Mouse (Mus musculus): Measurements from ENCODE around the gene Fbrs. TPM values are rescaled to one million over a fixed set of nuclear protein-coding genes. Genes with fewer than 3 reads are reported as not detected.
"Not testable (repeated sequence)": the region's sequence is repeated elsewhere in the genome, so short reads cannot be mapped to it uniquely, and the experiment has no call there.

Gene Fbrs
- 10 to 100 TPM; 54.5 to 57.8 TPM for total RNA-seq (2021)
- long read RNA-seq, experiment 1, partial matches to known transcripts, result 6 of 16 reads
- long read RNA-seq, experiment 1, other reads (novel, unspliced or antisense), result 7 of 16 reads
- long read RNA-seq, experiment 2, full-length matches to known transcripts, result 1 of 9 reads
- long read RNA-seq, experiment 2, partial matches to known transcripts, result 4 of 9 reads
- long read RNA-seq, experiment 2, other reads (novel, unspliced or antisense), result 4 of 9 reads

DNA sequence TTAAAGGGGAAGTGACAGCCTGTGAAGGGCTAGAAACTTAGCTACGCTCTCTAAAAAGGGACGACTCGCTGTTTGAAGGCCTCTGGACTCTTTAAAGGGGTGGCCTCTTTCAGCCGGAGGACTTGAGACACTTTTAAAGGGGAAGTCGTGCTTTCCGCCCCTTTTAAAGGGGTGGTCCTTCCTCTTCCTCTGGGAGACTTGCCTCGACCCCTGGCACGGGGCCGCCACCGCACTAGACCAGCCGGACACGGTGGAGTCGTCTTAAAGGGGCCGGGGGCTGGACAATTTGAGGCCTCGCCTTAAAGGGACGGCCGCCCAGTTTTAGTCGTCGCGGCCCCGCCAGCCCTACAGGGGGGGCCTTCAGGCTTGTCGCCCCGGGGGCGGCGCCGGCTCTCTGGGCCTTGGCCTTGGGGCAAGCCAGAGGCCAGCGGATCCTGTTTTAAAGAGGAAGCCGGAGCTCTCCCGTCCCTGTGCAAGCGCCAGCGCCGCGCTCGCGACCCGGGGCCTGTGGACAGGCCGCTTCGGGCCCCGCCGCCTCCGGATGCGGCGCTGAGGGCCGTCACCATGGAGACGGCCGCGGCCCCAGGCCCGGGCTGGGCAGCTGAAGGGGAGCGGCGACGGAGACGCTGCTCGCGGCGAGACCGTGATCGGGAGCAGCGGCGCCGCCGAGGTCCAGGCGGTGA, at the start of gene Fbrs:
Gene Fbrs (plus strand): TSS at position 565 of the 683 bp plus-strand sequence.
- DNase-seq (ENCODE audit: low spot score in 2 of 2), result peak; percentile 88 to 90

DNA sequence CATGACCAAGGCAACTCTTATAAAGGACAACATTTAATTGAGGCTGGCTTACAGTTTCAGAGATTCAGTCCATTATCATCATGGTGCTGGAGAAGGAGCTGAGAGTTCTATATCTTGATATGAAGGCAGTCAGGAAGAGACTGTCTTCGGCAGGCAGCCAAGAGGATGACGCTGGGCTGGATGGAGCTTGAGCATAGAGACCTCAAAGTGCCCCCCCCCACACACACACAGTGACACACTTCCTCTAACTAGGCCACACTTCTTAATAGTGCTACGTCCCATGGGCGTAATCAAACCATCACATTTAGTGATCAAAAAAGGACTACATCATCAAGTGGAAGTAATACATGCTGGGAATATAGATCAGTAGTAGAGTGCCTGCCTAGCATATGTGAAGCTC, 43.8 kb upstream of the Fbrs start:
- DNase-seq (ENCODE audit: low spot score in 2 of 2), result no peak

DNA sequence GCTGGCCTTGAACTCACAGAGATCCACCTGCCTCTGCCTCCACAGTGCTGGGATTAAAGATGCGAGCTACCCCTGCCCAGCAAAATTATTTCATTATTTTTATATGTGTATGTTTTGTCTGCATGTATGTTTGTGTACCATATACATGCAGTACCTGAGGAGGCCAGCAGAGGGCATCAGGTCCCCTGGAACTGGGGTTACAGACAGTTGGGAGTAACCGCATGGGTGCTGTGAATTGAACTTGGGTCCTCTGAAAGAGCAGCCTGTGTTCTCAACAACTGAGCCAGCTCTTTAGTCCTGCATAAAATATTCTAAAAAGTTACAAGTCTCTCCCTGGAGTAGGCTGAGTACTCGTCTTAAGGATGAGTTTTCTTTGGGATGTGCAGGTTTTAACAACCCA, 41.3 kb upstream of the Fbrs start:
- no peak for DNase-seq (ENCODE audit: low spot score in 2 of 2)

DNA sequence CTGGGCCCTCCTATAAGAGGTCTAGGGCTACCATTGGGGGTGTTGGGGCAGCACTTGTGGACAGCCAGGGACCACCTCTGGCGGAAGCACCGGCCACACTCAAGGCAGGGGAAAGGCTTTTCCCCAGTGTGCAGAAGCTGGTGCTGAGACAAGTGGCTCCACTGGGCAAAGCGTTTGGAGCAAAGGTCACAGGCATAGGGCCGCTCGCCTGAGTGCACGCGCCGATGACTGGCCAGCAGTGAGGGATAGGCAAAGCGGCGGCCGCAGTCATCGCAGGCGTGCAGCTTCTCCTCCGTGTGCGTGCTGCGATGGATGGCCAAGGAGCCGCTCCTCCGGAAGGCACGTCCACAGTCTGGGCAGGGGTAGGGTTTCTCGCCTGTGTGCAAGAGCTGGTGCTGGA, 35.0 kb upstream of the Fbrs start:
- no peak for DNase-seq (ENCODE audit: low spot score in 2 of 2)

DNA sequence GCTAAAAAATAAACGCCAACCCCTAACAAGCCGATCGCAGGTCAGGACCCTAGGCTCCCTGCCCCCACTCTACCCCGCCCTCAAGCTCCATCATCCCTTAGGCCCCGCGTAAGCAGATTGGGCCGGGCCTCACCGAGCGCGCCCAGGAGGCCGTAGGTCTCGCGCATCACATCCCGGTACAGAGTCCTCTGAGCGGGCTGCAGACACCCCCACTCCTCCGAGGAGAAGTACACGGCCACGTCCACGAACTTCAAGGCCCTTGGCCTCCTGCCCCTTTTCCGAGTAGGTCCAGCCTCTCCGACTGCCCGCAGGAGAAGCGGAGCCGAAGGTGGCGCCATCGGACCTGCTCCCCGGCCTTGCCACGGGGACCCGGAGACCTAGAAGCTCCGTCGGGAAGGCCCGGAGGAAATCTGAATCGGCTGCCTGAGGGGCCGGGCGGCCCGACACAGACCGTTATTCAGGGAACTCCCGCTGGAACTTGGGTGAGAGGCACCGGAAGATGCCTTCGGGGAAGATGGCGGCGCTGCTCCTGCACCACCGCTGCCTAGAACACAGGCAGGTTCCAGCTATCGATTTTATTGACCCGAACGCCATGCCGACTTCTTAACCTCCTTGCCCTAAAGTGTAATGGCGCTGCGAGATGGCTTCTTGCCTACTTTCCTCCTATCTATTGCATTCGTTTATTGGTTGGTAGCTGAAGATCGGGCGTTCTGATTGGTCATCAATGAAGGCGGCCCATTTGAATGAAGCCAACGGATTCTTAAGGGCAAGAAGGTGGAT, 30.3 kb upstream of the Fbrs start, which contains the start of gene Zfp689:
Gene Zfp689 (minus strand): TSS at position 638 of the 780 bp plus-strand sequence.
- peak; percentile 89 to 94 for DNase-seq (ENCODE audit: low spot score in 2 of 2)

DNA sequence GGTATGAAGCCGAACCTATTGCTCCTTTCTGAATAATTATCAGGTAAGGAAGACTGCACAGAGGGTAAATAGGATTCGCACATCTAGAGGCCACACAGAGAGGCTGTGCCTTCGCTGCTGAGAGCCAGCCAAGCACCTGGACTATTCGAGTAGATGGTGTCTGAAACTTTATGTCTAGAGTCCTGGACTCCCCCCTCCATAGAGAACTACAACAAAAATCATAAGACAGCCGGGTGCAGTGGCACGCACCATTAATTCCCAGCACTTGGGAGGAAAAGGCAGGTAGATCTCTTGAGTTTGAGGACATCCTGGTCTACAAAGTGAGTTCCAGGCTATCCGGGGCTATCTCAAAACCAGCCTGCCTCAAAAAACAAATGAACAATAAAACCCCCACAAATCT, 29.0 kb upstream of the Fbrs start:
- no peak for DNase-seq (ENCODE audit: low spot score in 2 of 2)

DNA sequence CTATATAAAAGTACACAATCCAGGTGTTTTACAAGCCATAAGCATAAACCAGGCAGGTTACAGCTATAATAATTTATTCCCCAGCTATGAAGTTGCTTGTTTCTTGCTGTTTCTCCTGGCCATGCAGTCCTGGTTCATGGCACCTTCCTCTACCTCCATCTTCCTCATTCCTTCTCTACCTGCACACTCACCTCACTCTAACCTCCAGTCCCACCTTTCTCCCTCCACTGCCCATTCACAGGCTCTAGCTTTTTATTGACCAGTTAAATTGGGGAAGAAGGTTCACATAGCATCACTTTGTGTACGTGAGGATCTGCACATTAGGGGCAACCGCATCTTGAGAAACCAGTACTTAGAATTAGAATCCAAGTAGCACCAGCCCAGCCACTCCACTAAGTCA, 25.9 kb upstream of the Fbrs start:
- no peak for DNase-seq (ENCODE audit: low spot score in 2 of 2)

DNA sequence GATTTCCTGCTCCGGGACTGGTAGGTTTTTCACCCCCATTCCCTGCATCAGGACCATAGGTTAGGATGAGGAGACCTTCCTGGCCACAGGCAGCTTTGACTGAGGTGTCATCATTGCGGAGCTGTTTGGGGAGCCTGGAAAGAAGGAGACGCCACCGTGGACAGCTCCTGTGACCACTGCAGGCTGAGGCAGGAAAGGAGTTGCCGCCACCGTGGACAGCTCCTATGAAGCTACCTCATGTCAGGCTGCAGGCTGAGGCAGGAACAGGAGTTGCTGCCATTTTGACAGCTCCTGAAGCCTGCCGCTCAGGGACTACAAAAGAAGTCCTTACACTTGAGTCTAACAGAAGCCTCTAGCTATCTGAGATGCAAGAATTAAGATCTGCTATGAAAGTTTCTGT, 24.1 kb upstream of the Fbrs start:
- DNase-seq (ENCODE audit: low spot score in 2 of 2), result no peak

DNA sequence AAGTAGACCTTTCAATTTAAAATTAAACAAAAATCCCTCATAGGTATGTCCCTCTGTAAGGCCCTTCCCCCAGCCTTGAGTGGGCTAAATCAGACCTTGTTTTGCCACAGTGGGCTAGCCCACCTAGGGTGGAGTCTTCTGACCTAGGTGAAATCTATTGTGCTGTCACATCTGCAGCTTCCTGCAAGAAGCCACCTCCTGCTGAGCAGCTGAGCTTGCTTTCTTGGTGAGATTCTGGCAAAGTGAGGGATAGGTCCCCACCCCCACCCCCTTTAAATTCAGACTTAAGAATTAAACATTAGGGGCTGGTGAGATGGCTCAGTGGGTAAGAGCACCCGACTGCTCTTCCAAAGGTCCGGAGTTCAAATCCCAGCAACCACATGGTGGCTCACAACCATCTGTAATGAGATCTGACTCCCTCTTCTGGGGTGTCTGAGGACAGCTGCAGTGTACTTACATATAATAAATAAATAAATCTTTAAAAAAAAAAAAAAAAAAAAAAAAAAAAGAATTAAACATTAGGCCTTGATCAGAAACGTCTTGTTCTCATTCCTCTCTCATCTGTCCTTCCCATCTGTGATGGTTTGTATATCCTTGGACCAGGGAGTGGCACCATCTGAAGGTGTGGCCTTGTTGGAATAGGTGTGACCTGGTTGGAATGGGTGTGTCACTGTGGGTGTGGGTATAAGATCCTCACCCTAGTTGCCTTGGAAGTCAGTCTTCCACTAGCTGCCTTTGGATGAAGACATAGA, 20.5 kb upstream of the Fbrs start:
- DNase-seq (ENCODE audit: low spot score in 2 of 2), result not testable (repeated sequence)

DNA sequence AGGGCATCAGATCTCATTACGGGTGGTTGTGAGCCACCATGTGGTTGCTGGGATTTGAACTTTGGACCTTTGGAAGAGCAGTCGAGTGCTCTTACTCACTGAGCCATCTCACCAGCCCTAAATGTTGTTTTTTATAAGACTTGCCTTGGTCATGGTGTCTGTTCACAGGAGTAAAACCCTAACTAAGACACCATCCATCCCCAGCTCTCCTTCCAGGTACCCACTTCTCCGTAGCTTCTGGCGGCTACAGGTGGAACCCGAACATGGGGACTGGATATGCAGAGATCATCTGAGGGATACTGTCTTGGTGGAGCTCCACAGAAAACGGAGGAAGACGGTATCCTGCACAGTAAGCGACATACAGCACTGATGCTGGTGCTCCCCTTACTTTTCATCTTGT, 19.7 kb upstream of the Fbrs start, which contains the start of gene Prr14:
Gene Prr14 (plus strand): TSS at position 301 of the 400 bp plus-strand sequence.
- not testable (repeated sequence) for DNase-seq (ENCODE audit: low spot score in 2 of 2)

DNA sequence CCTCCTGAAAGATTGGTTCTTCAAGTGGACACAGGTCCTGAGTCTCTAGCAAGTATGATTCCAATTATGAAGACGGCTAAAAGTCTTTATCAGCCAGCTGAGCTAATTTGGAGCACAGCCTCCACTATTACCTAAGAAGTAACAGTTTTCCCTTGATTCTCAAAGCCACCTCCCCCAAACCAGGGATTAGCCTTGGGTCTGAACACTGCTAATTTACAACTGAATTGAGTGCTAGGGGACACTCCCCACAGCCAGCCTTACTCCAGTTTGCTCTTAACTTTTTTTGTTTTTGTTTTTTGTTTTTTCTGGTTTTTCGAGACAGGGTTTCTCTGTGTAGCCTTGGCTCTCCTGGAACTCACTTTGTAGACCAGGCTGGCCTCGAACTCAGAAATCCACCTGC, 13.8 kb upstream of the Fbrs start:
- no peak for DNase-seq (ENCODE audit: low spot score in 2 of 2)

DNA sequence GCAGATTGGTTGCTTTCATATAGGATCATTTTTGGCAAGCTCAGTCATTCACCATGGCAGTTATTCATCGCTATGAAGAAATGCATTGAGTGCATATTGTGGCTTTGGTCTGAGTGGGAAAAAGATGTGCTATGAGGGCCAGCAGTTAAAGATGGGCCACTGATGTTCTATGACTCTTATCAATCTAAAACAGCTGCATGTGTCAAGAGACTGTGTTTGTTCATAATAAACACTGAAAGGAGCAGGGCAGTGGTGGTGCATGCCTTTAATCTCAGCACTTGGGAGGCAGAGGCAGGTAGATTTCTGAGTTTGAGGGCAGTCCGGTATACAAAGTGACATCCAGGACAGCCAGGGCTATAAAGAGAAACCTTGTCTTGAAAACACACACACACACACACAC, 13.3 kb upstream of the Fbrs start:
- not testable (repeated sequence) for DNase-seq (ENCODE audit: low spot score in 2 of 2)

DNA sequence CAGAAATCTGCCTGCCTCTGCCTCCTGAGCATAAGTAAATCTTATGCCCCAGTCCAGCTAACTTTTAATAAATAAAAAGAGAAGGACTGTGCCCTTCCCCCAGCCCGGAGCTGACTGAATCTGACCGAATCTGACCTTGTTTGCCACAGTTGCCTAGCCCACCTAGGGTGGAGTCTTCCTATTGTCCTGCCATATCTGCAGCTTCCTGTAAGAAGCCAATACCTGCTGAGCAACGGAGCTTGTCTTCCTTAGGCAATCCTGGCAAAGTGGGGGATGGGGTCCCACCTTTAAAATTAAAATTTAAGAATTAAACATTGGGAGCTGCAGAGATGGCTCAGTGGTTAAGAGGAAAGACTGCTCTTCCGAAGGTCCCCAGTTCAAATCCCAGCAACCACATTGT, 12.4 kb upstream of the Fbrs start:
- no peak for DNase-seq (ENCODE audit: low spot score in 2 of 2)

DNA sequence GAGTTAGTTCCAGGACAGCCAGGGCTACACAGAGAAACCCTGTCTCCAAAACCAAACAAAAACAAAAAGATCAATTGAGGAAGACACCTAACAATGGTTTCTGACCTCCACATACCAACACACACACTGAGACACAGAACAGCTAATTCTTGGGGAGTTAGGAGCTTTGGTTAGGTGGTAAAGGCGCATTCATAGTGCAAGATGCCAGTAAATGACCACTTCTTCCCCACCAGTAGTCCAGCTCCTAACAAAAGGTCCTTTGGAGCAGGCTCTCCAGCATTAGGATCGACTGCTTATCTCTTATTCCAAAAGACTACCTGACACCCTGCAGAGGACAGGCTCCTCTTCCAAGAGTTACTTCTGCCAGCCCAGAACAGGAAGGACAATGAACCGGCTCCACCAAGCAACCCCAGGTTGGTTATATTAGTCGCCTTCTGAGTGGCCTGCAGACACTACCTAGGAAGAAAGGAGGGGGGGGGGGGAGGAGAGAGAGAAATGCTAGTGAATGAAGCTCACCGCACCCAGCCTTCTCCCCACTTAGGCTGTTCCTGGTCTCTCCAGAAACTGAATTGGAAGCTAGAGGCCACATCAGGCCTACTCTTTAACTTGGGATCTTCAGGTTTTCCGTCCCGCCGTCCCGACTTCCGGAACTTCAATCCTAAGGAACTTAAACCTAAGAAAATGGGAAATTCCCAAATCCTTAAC, 8.8 kb upstream of the Fbrs start:
- DNase-seq (ENCODE audit: low spot score in 2 of 2), result no peak

DNA sequence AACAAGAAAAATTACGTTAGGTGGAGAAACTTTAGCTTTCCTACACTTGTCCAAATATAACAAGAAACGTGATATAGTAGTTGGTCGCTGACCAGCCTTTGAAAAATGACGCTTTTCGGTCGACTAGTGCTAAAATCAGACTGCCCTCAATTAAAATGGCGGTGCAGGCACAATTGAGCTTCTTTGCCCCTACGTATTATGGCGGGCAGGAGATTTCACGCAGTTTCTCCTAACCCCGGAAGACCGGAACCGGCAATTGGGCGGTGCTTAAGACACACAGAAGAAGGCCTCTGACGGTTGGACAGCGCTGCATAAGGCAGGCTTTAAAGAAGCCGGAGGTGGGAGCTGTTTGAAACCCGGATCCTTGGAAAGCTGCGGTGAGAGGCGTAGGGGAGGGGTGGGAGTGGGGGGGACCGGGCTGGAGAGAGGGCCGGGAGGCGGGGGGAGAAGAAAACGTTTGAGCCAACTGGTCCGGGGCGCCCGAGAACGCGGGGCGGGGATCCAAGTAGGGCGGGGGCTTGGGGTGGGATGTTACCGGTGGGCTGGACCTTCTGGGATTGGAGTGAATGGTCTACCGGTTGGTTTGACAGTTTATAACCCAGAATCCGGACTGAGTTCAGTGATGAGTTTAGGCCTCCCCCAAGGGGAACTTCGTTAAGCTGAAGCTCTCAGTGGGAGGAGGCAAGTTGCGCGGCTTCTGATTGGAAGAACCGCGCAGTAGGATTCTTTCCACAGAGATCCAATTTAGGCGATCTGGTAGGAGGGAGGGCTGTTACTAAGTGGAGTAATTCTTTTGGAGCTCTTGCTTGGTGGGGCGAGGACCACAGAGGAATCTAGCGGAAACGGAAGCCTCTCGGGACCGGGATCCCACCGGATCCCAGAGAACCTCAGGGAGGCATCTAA, 8.0 kb upstream of the Fbrs start:
- DNase-seq (ENCODE audit: low spot score in 2 of 2), result peak; percentile 89 to 93

DNA sequence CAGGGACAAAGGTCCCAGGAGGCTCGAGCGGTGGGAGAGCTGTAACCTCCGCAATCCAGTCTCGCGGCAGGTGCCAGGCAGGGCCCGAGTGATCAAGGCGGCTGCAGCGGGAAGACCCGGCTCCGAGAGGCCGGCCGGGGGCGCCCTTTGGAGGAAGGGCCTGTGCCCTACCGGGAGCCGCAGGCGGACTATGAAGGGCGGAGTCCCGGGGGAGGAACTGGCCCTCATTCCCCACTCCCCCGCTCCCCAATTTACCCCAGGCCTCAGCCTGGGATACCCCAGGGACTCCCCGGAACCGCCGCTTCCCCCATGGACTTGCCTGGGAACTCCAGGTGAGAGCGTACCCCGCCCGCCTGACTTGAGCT, 7.4 kb upstream of the Fbrs start:
- no peak for DNase-seq (ENCODE audit: low spot score in 2 of 2)

DNA sequence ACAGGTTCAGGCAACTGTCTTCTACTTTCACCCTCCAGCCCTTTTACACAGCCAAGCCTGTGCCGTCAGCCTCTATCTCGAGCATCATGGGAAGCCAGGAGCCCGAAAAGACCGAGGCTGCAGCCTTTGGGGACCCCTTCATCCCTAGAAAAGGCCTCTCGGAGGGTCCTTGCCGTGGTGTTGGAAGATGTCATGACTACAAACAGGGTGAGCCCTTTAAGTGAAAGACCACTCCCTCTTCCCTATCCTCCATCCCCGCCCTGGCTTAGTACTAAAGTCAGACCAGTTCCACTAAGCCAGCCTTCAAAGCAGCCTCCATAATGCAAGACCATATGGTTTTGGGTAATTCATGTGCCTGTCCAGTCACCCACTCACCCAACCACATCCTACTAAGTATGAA, 6.9 kb upstream of the Fbrs start:
- DNase-seq (ENCODE audit: low spot score in 2 of 2), result no peak

DNA sequence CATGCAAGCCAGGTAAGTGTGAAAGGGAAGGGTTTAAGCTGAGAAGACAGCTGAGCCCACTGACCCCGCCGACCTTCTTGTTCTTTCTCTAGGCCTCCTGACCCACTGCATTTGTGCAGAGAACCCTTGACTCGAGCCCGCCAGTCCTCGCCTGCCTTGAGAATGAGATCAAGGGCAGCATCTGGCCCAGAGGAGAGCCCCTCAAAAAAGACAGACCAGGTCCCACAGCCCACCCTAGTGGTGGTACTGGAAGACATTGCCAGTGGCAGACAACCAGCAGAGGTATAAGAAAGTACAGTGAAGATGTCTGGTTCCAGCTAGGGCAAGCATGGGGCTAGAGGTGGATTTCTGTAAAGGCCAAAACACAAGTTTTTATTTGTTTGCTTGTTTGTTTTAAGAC, 5.3 kb upstream of the Fbrs start:
- DNase-seq (ENCODE audit: low spot score in 2 of 2), result no peak

DNA sequence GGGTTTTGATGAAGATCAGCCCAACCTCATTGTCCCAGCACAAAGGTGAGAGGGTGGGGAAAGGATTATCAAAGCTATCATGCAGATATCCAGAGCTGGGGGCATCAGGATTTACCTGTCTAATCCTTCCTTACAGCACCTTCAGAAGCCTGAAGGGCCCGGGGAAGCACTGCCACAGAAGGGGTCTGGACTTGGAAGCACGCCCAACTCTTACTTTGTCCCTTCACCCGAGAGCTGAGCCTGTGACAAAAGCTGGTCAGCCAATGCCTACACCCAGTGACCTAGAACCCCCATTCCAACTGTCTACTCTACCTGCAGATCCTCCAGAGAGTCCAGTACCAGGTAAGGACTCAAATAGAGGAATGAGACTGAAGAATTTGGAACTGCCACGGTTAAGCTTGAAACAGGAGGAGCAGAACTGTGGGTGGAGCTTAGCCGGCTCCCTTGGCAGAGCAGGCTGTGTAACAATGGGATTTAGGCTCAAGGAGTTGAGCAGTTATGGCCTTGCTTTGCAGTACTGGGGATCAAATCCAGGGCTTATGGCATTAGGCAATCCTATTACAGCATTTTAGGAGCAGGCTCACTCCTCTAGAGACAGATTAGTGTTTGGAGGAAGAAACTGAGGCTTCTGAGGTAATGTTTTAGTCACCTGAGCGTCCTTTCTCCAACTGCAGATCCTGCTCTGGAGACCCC, 4.5 kb upstream of the Fbrs start:
- DNase-seq (ENCODE audit: low spot score in 2 of 2), result no peak
